In genomic region chr5:9721136-9721535, GRCm38 (mm10) we compare ENCODE assay signal across 25 mouse cellular contexts. TPM values are rescaled to one million over a fixed set of nuclear protein-coding genes. Genes with fewer than 3 reads are reported as not detected.
DNase-seq lines count a peak whose midpoint lies in the region; ATAC-seq and TF ChIP-seq lines count a peak whose summit lies in the region.
"Had no signal": no experiment of that assay in that cellular context is flagged by ENCODE, and none has a peak within 500 bp of the region (broad histone marks: within the 10 kb centered on the region; RNA-seq: fewer than 3 reads in every experiment).

No protein-coding gene starts in this region.

- peak; percentile 39 for TF ChIP-seq CTCF in left cerebral cortex, adult 2 months (IDR thresholded peaks at IDR 0.05)

- H3K4me1 ChIP-seq in hindbrain, embryonic 15.5 days (replicated peaks): peaks cover 12% of the 10 kb centered on the region; the same call in 1 of the 2 replicates
- 0 out of 2 replicates have a peak, but pooled peaks cover 10% of the 10 kb centered on the region for H3K4me1 ChIP-seq in hindbrain, embryonic 13.5 days (replicated peaks)
- H3K4me1 ChIP-seq in neural tube, embryonic 13.5 days (replicated peaks): peaks cover 14% of the 10 kb centered on the region; the same call in 1 of the 2 replicates

- intact Hi-C loops in left cerebral cortex, adult 2 months (cut with DNase I): loop anchor here (5.0 kb wide), 1 partner anchor 179 kb away; no protein-coding TSS in a partner anchor
- intact Hi-C loops in left cerebral cortex, postnatal 4 days (cut with DNase I): loop anchor here (10.0 kb wide), 1 partner anchor 266 kb away; no protein-coding TSS in a partner anchor

- H3K36me3 ChIP-seq in hindbrain, embryonic 15.5 days: no peaks in the 10 kb centered on the region
- H3K36me3 ChIP-seq in hindbrain, embryonic 13.5 days: no peaks in the 10 kb centered on the region
- H3K36me3 ChIP-seq in neural tube, embryonic 13.5 days: no peaks in the 10 kb centered on the region
- H3K36me3 ChIP-seq: embryonic facial prominence, embryonic 15.5 days; forebrain, embryonic 10.5 days; heart, embryonic 15.5 days had no signal

- no peak for ATAC-seq in hindbrain, embryonic 15.5 days (ENCODE audit: low FRiP score, low read depth)
- ATAC-seq in hindbrain, embryonic 13.5 days (ENCODE audit: low FRiP score): no peak
- no peak for ATAC-seq in neural tube, embryonic 13.5 days (ENCODE audit: low read depth)
- ATAC-seq: forebrain, embryonic 14.5 days had no signal

- DNase-seq in left cerebral cortex, adult 2 months (ENCODE audit: extremely low spot score in 1 of 2, low spot score in 2 of 2): no peak
- DNase-seq in left cerebral cortex, postnatal 4 days: no peak
- no peak for DNase-seq in neural tube, embryonic 10.5 days (ENCODE audit: extremely low spot score, low spot score)
- DNase-seq in heart, adult 18-20 months: no peak
- DNase-seq: adrenal gland, adult 2 months; adrenal gland, postnatal 25 days; cerebellum, adult 11 months; cerebellum, adult 8-10 months; cerebellum, postnatal 14 days; embryo, embryonic 11 days; gastrocnemius, postnatal 10 days; heart, adult 2 months; heart, postnatal 14 days had no signal

- H3K4me2 ChIP-seq in hindbrain, embryonic 15.5 days: peak overlapping the region; percentile 94
- no peak overlapping the region for H3K4me2 ChIP-seq in hindbrain, embryonic 13.5 days
- H3K4me2 ChIP-seq in neural tube, embryonic 13.5 days: 0 out of 2 replicates have a peak overlapping the region, but pooled peaks have one; percentile 1
- H3K4me2 ChIP-seq: embryonic facial prominence, embryonic 15.5 days; heart, embryonic 11.5 days; heart, embryonic 15.5 days had no signal

- H3K9me3 ChIP-seq in hindbrain, embryonic 15.5 days: no peaks in the 10 kb centered on the region
- no peaks in the 10 kb centered on the region for H3K9me3 ChIP-seq in hindbrain, embryonic 13.5 days
- no peaks in the 10 kb centered on the region for H3K9me3 ChIP-seq in neural tube, embryonic 13.5 days
- H3K9me3 ChIP-seq: embryonic facial prominence, embryonic 15.5 days; forebrain, embryonic 10.5 days; heart, embryonic 15.5 days had no signal

- no peak overlapping the region for H3K4me3 ChIP-seq in hindbrain, embryonic 15.5 days
- H3K4me3 ChIP-seq in hindbrain, embryonic 13.5 days: no peak overlapping the region
- peak overlapping the region; percentile 57; the same call in 1 of the 2 replicates for H3K4me3 ChIP-seq in left cerebral cortex, adult 2 months
- no peak overlapping the region for H3K4me3 ChIP-seq in neural tube, embryonic 13.5 days
- H3K4me3 ChIP-seq: embryonic facial prominence, embryonic 15.5 days; erythroblast, embryonic 14.5 days; forebrain, embryonic 10.5 days; heart, adult 2 months; heart, embryonic 15.5 days had no signal

- H3K9ac ChIP-seq in hindbrain, embryonic 15.5 days: no peak overlapping the region
- no peak overlapping the region for H3K9ac ChIP-seq in hindbrain, embryonic 13.5 days
- H3K9ac ChIP-seq in neural tube, embryonic 13.5 days: no peak overlapping the region
- H3K9ac ChIP-seq: embryonic facial prominence, embryonic 15.5 days; heart, embryonic 15.5 days had no signal

- no peak overlapping the region for H3K27ac ChIP-seq in hindbrain, embryonic 15.5 days (replicated peaks)
- no peak overlapping the region for H3K27ac ChIP-seq in hindbrain, embryonic 13.5 days
- H3K27ac ChIP-seq in left cerebral cortex, adult 2 months: peak overlapping the region; percentile 98
- H3K27ac ChIP-seq in neural tube, embryonic 13.5 days (replicated peaks): no peak overlapping the region
- H3K27ac ChIP-seq: embryonic facial prominence, embryonic 15.5 days; forebrain, embryonic 10.5 days; heart, adult 2 months; heart, embryonic 15.5 days had no signal

- no peaks in the 10 kb centered on the region for H3K27me3 ChIP-seq in hindbrain, embryonic 15.5 days
- H3K27me3 ChIP-seq in hindbrain, embryonic 13.5 days: no peaks in the 10 kb centered on the region
- H3K27me3 ChIP-seq in neural tube, embryonic 13.5 days: peaks cover 9% of the 10 kb centered on the region; the same call in 1 of the 2 replicates
- H3K27me3 ChIP-seq: CH12.LX had no signal

RNA-seq across cellular contexts. Expression of gene Grm3, which starts 3.8 kb away (rescaled TPM):
- 64.2 and 68.2 TPM in 2 replicates for polyA plus RNA-seq in hindbrain, embryonic 15.5 days (2015; fragmentation: Nextera tagmentation; extraction: Ambion mirVana)
- polyA plus RNA-seq in hindbrain, embryonic 13.5 days (2015; fragmentation: Nextera tagmentation; extraction: Ambion mirVana): 28.4 and 29.6 TPM in 2 replicates
- total RNA-seq in left cerebral cortex, adult 2 months (2021): 100 to 1,000 TPM; 118 to 126 TPM
- total RNA-seq in left cerebral cortex, postnatal 4 days (2021): 100 to 1,000 TPM; 188 to 216 TPM
- polyA plus RNA-seq in neural tube, embryonic 13.5 days (2015; fragmentation: Nextera tagmentation; extraction: Ambion mirVana): 21.1 and 22.5 TPM in 2 replicates
- total RNA-seq in heart, adult 18-20 months (2021): under 1 TPM in 1 of 2 experiments, not detected in 1; 0.07 TPM
- total RNA-seq: adrenal gland, adult 2 months; CH12.LX; common myeloid progenitor, adult 5-6 weeks; heart, adult 2 months; heart, postnatal 14 days; hematopoietic stem cell, adult 5-6 weeks had no signal
- polyA plus RNA-seq: erythroblast, embryonic 14.5 days; heart, adult 2 months had no signal

Comparison
In these comparisons a context has a peak if more than half of its experiments do, and no peak if none do; other contexts are left out.
1. RNA of gene Grm3, which starts 3.8 kb away (total RNA-seq): 188 to 216 TPM in left cerebral cortex, postnatal 4 days and 118 to 126 TPM in left cerebral cortex, adult 2 months; 0.07 TPM in heart, adult 18-20 months; every median in the first group is over 100 times any median in the second.